Mouse (Mus musculus): ENCODE data around the gene Tmem108.

GRCm38 (mm10) chr9:103480044-103480576 is 281.5 kb downstream of the Tmem108 start, which contains the start of gene Bfsp2:
- TF ChIP-seq CTCF (IDR thresholded peaks at IDR 0.05; ENCODE audit: control insufficient read depth, insufficient read depth, insufficient read length) (no peak), MYOD1 (IDR thresholded peaks at IDR 0.05; ENCODE audit: control insufficient read depth, insufficient read length, low read depth) (no peak)

Data from C2C12 (cell line).